ENCODE assay signal across 10 mouse cellular contexts in genomic region chr3:107757365-107758129, GRCm38 (mm10). TPM values are rescaled to one million over a fixed set of nuclear protein-coding genes. Genes with fewer than 3 reads are reported as not detected.
DNase-seq lines count a peak whose midpoint lies in the region; ATAC-seq and TF ChIP-seq lines count a peak whose summit lies in the region.
"Had no signal": no experiment of that assay in that cellular context is flagged by ENCODE, and none has a peak within 500 bp of the region (broad histone marks: within the 10 kb centered on the region; RNA-seq: fewer than 3 reads in every experiment).

No protein-coding gene starts in this region.

- H3K36me3 ChIP-seq in heart, embryonic 11.5 days (ENCODE audit: control insufficient read depth, insufficient read depth, low read length), result no peaks in the 10 kb centered on the region; the same call in none of the 2 replicates
- peaks cover 66% of the 10 kb centered on the region for H3K36me3 ChIP-seq in C2C12 (ENCODE audit: control insufficient read depth, insufficient read depth)
- H3K36me3 ChIP-seq: midbrain, embryonic 12.5 days had no signal

- peaks cover 70% of the 10 kb centered on the region for H3K79me3 ChIP-seq in C2C12 (ENCODE audit: low read depth)

- WGBS in heart, embryonic 11.5 days (ENCODE audit: insufficient replicate concordance), result 69% methylated on average over 5 of the region's 5 CpGs

- H3K9ac ChIP-seq in heart, embryonic 11.5 days (ENCODE audit: low read depth, low read length), result no peak overlapping the region
- H3K9ac ChIP-seq: midbrain, embryonic 12.5 days had no signal

- H3K27me3 ChIP-seq in heart, embryonic 11.5 days (ENCODE audit: control insufficient read depth, insufficient read depth, low read length), result no peaks in the 10 kb centered on the region
- no peaks in the 10 kb centered on the region for H3K27me3 ChIP-seq in C2C12 (ENCODE audit: control insufficient read depth, insufficient read depth, insufficient read length)

- intact Hi-C loops in heart, postnatal 14 days (cut with DNase I), result loop anchor here (2.0 kb wide), 2 partner anchors 99 to 107 kb away; no protein-coding TSS in a partner anchor

- H3K4me3 ChIP-seq in heart, embryonic 11.5 days (ENCODE audit: low read depth, low read length), result no peak overlapping the region
- peak overlapping the region; percentile 90 for H3K4me3 ChIP-seq in C2C12 (ENCODE audit: insufficient read depth, poor library complexity, severe bottlenecking)
- H3K4me3 ChIP-seq: midbrain, embryonic 12.5 days had no signal

- no peaks in the 10 kb centered on the region for H3K9me3 ChIP-seq in heart, embryonic 11.5 days (replicated peaks; ENCODE audit: control insufficient read depth, low read length)
- H3K9me3 ChIP-seq: midbrain, embryonic 12.5 days had no signal

- DNase-seq in heart, postnatal 14 days, result no peak
- peak; percentile 72 to 79 for DNase-seq in cerebellum, postnatal 14 days
- peak; percentile 82 to 83 for DNase-seq in layer of hippocampus, postnatal 10 days (ENCODE audit: low spot score in 2 of 2)
- no peak for DNase-seq in Muller cell, postnatal 12 days (ENCODE audit: inconsistent ontology term)
- DNase-seq in adipocyte (ENCODE audit: low spot score), result no peak
- DNase-seq: kidney, adult 8-10 months had no signal

- ATAC-seq in heart, embryonic 11.5 days (replicated peaks; ENCODE audit: insufficient number of reproducible peaks, low FRiP score, low TSS enrichment), result no peak
- ATAC-seq in erythroid progenitor cell, adult 5-6 weeks (replicated peaks; ENCODE audit: low FRiP score, poor library complexity, severe bottlenecking), result no peak

- H3K79me2 ChIP-seq in C2C12 (ENCODE audit: control insufficient read depth, insufficient read depth), result peaks cover 76% of the 10 kb centered on the region

- no peak for TF ChIP-seq CTCF in C2C12 (IDR thresholded peaks at IDR 0.05; ENCODE audit: control insufficient read depth, insufficient read depth, insufficient read length)

- H3ac ChIP-seq in C2C12 (ENCODE audit: control insufficient read depth, insufficient read length, low read depth), result peak overlapping the region; percentile 65

- peaks cover 14% of the 10 kb centered on the region for H3K4me1 ChIP-seq in heart, embryonic 11.5 days (ENCODE audit: control insufficient read depth, insufficient read depth, low read length)

- no peak overlapping the region for H3K27ac ChIP-seq in heart, embryonic 11.5 days (ENCODE audit: low read depth, low read length)
- H3K27ac ChIP-seq: midbrain, embryonic 12.5 days had no signal

- H3K4me2 ChIP-seq in heart, embryonic 11.5 days, result 0 out of 2 replicates have a peak overlapping the region, but pooled peaks have one; percentile 7

TF ChIP-seq in C2C12, 6 proteins besides CTCF, POLR2A, EP300 and RAD21:
- TF ChIP-seq CEBPB (IDR thresholded peaks at IDR 0.05; ENCODE audit: low read depth), result no peak
- TF ChIP-seq USF1 (IDR thresholded peaks at IDR 0.05; ENCODE audit: low read depth), result no peak
- TF ChIP-seq FOSL1 (IDR thresholded peaks at IDR 0.05; ENCODE audit: insufficient read depth, low read length, poor library complexity, severe bottlenecking), result no peak
- TF ChIP-seq MYOD1 (IDR thresholded peaks at IDR 0.05; ENCODE audit: control insufficient read depth, insufficient read length, low read depth), result no peak
- no peak for TF ChIP-seq MYOG (IDR thresholded peaks at IDR 0.05; ENCODE audit: control insufficient read depth, extremely low read depth, insufficient read length)
- no peak for TF ChIP-seq MAX (IDR thresholded peaks at IDR 0.05)

RNA-seq across cellular contexts. Expression of gene Csf1, which starts 2.7 kb away (rescaled TPM):
- 10.7 and 11.0 TPM in 2 replicates for polyA plus RNA-seq in heart, embryonic 11.5 days (2014; fragmentation: Nextera tagmentation; extraction: Ambion mirVana)
- total RNA-seq in heart, postnatal 14 days (2021), result 10 to 100 TPM; 25.5 to 33.6 TPM
- polyA plus RNA-seq in C2C12 (2012; fragmentation: generic; extraction: Trizol), result 169 TPM
- 10 to 100 TPM; 12.8 to 12.9 TPM for total RNA-seq in layer of hippocampus, postnatal 10 days (2021)
- total RNA-seq in erythroid progenitor cell, adult 5-6 weeks (2015; ENCODE audit: low replicate concordance), result 6.5 and 9.6 TPM in 2 replicates
- total RNA-seq in erythroid progenitor cell, adult 5-6 weeks (2017; ENCODE audit: low replicate concordance), result 1.1 and 1.2 TPM in 2 replicates

Comparison
In these comparisons a context has a peak if more than half of its experiments do, and no peak if none do; other contexts are left out.
1. DNase-seq: peak in cerebellum, postnatal 14 days (2 of 2) and layer of hippocampus, postnatal 10 days (2 of 2); none in heart, postnatal 14 days (0 of 2), Muller cell, postnatal 12 days (single experiment) and adipocyte (single experiment).